Mouse (Mus musculus) stomach, embryonic 15.5 days (tissue): ENCODE measurements around the gene Dimt1. TPM values are rescaled to one million over a fixed set of nuclear protein-coding genes. Genes with fewer than 3 reads are reported as not detected.
"Not testable (repeated sequence)": the region's sequence is repeated elsewhere in the genome, so short reads cannot be mapped to it uniquely, and the experiment has no call there.

ENCODE experiments used
- ATAC-seq: fragments of 200-750 bp; cut with Nextera tagmentation; 2 replicates; pipeline ENCODE4 v1.8.0; 2017; ENCODE audit warnings: low read depth, moderate number of reproducible peaks, moderate TSS enrichment; ENCODE audit not compliant: insufficient read depth, low FRiP score
- H3K27ac ChIP-seq: fragments of 300-500 bp; sonication (generic); 2 replicates; pipeline ENCODE4 v1.5.1; 2015; ENCODE audit warnings: mild to moderate bottlenecking, inconsistent platforms
- H3K27me3 ChIP-seq: fragments of 300-500 bp; sonication (generic); replicated peaks from 2 replicates; pipeline ENCODE4 v1.6.1; 2015; ENCODE audit warnings: inconsistent platforms
- H3K36me3 ChIP-seq: fragments of 300-500 bp; sonication (generic); 2 replicates; pipeline ENCODE4 v1.6.1; 2015; ENCODE audit warnings: inconsistent platforms
- H3K4me1 ChIP-seq: fragments of 300-500 bp; sonication (generic); 2 replicates; pipeline ENCODE4 v1.6.1; 2015; ENCODE audit warnings: inconsistent platforms
- H3K4me2 ChIP-seq: fragments of 300-500 bp; sonication (generic); 2 replicates; pipeline ENCODE4 v1.6.1; 2015; ENCODE audit warnings: mild to moderate bottlenecking, inconsistent platforms
- H3K4me3 ChIP-seq: fragments of 300-500 bp; sonication (generic); replicated peaks from 2 replicates; pipeline ENCODE4 v1.5.1; 2015; ENCODE audit warnings: inconsistent platforms
- H3K9ac ChIP-seq: fragments of 300-500 bp; sonication (generic); 2 replicates; pipeline ENCODE4 v1.6.1; 2015; ENCODE audit warnings: inconsistent platforms
- H3K9me3 ChIP-seq: fragments of 300-500 bp; sonication (generic); 2 replicates; pipeline ENCODE4 v1.6.1; 2016; ENCODE audit warnings: inconsistent platforms
- WGBS: fragments of 180-500 bp; shearing (Covaris S2); methylation state at CpG from one replicate; pipeline ENCODE4 v1.1.7; 2015; 5-methylcytosine and 5-hydroxymethylcytosine counted together
- polyA plus RNA-seq: library from polyadenylated mRNA; unstranded; fragments of >200 nt; fragmentation: Nextera tagmentation; extraction: Ambion mirVana; gene quantifications from 2 replicates; pipeline ENCODE4 v1.2.1, GENCODE M21; 2015

The Dimt1 gene
- polyA plus RNA-seq, result 37.9 and 39.0 TPM in 2 replicates

GRCm38 (mm10) chr13:106946594-106947540 is at the start of gene Dimt1:
TSS of gene Dimt1 (plus strand) at chr13:106947127.
- Histone ChIP-seq H3K9me3 (no peaks in the 10 kb centered on the region), H3K4me3 (peak within 1 kb of the TSS; percentile 99), H3K36me3 (peaks cover 7% of the 10 kb centered on the region), H3K9ac (peak within 1 kb of the TSS; percentile 92), H3K27ac (peak within 1 kb of the TSS; percentile 94), H3K4me2 (peak within 1 kb of the TSS; percentile 58), H3K27me3 (no peaks in the 10 kb centered on the region), H3K4me1 (no peaks in the 10 kb centered on the region; the same call in 1 of the 2 replicates)
- WGBS, result under 1% methylated on average over 67 of the region's 68 CpGs
- ATAC-seq, result peak; percentile 100

- 83% methylated on average over 3 of the region's 3 CpGs for WGBS
Measured at GRCm38 (mm10) chr13:106904637-106905036, 42.3 kb upstream of the Dimt1 start.

GRCm38 (mm10) chr13:106905154-106905553 is 41.8 kb upstream of the Dimt1 start:
- H3K4me1 ChIP-seq, H3K27ac ChIP-seq, H3K4me2 ChIP-seq, H3K9me3 ChIP-seq, H3K9ac ChIP-seq, ATAC-seq, H3K4me3 ChIP-seq, H3K27me3 ChIP-seq: not testable (repeated sequence)
- WGBS, result 77% methylated on average over 6 of the region's 6 CpGs
- H3K36me3 ChIP-seq, result peaks cover 13% of the 10 kb centered on the region; the same call in 1 of the 2 replicates

More at GRCm38 (mm10) chr13:106904637-106905036, 42.3 kb upstream of the Dimt1 start:
- H3K27me3 ChIP-seq, result no peaks in the 10 kb centered on the region
- H3K4me2 ChIP-seq, result no peak overlapping the region
- H3K27ac ChIP-seq, result no peak overlapping the region
- no peak overlapping the region for H3K4me3 ChIP-seq
- H3K36me3 ChIP-seq, result peaks cover 13% of the 10 kb centered on the region; the same call in 1 of the 2 replicates
- no peak for ATAC-seq
- H3K9me3 ChIP-seq, result no peaks in the 10 kb centered on the region
- H3K9ac ChIP-seq, result no peak overlapping the region
- H3K4me1 ChIP-seq, result no peaks in the 10 kb centered on the region

GRCm38 (mm10) chr13:106907273-106907672 is 39.7 kb upstream of the Dimt1 start:
- WGBS, result 95% methylated on average over 4 of the region's 4 CpGs
- Histone ChIP-seq H3K36me3 (peaks cover 13% of the 10 kb centered on the region; the same call in 1 of the 2 replicates), H3K4me1 (no peaks in the 10 kb centered on the region), H3K27ac (no peak overlapping the region), H3K27me3 (no peaks in the 10 kb centered on the region), H3K4me2 (no peak overlapping the region), H3K9me3 (no peaks in the 10 kb centered on the region), H3K9ac (no peak overlapping the region), H3K4me3 (no peak overlapping the region)
- no peak for ATAC-seq

GRCm38 (mm10) chr13:106910096-106910495 is 36.8 kb upstream of the Dimt1 start:
- Histone ChIP-seq H3K36me3 (peaks cover 13% of the 10 kb centered on the region; the same call in 1 of the 2 replicates), H3K4me2 (no peak overlapping the region), H3K27me3 (no peaks in the 10 kb centered on the region), H3K27ac (no peak overlapping the region), H3K4me3 (no peak overlapping the region), H3K9me3 (no peaks in the 10 kb centered on the region), H3K4me1 (no peaks in the 10 kb centered on the region), H3K9ac (no peak overlapping the region)
- no peak for ATAC-seq
- WGBS, result 96% methylated on average over 10 of the region's 10 CpGs

GRCm38 (mm10) chr13:106913125-106913736 is 33.7 kb upstream of the Dimt1 start:
- H3K4me3 ChIP-seq, result no peak overlapping the region
- 53% methylated on average over 3 of the region's 3 CpGs for WGBS
- H3K4me1 ChIP-seq, result no peaks in the 10 kb centered on the region
- no peaks in the 10 kb centered on the region for H3K9me3 ChIP-seq
- no peaks in the 10 kb centered on the region for H3K27me3 ChIP-seq
- no peak overlapping the region for H3K4me2 ChIP-seq
- H3K27ac ChIP-seq, result no peak overlapping the region
- H3K36me3 ChIP-seq, result no peaks in the 10 kb centered on the region
- no peak overlapping the region for H3K9ac ChIP-seq
- ATAC-seq, result no peak

GRCm38 (mm10) chr13:106918322-106919050 is 28.4 kb upstream of the Dimt1 start:
- H3K9ac ChIP-seq, result no peak overlapping the region
- H3K36me3 ChIP-seq, result peaks cover 3% of the 10 kb centered on the region; the same call in 1 of the 2 replicates
- H3K27ac ChIP-seq, result no peak overlapping the region
- WGBS, result 51% methylated on average over 7 of the region's 7 CpGs
- H3K9me3 ChIP-seq, result no peaks in the 10 kb centered on the region
- H3K27me3 ChIP-seq, result no peaks in the 10 kb centered on the region
- H3K4me2 ChIP-seq, result no peak overlapping the region
- no peak for ATAC-seq
- H3K4me3 ChIP-seq, result no peak overlapping the region
- no peaks in the 10 kb centered on the region for H3K4me1 ChIP-seq

- H3K27me3 ChIP-seq, H3K4me2 ChIP-seq, H3K9me3 ChIP-seq, H3K4me3 ChIP-seq, ATAC-seq, H3K27ac ChIP-seq, H3K36me3 ChIP-seq, H3K9ac ChIP-seq, H3K4me1 ChIP-seq: not testable (repeated sequence)
- WGBS, result 95% methylated on average over 3 of the region's 3 CpGs
Measured at GRCm38 (mm10) chr13:106925921-106926320, 21.0 kb upstream of the Dimt1 start.

GRCm38 (mm10) chr13:106928296-106928695 is 18.6 kb upstream of the Dimt1 start:
- Histone ChIP-seq H3K4me3 (no peak overlapping the region), H3K9me3 (no peaks in the 10 kb centered on the region), H3K4me2 (no peak overlapping the region), H3K9ac (no peak overlapping the region), H3K27me3 (no peaks in the 10 kb centered on the region), H3K4me1 (no peaks in the 10 kb centered on the region), H3K27ac (no peak overlapping the region), H3K36me3 (peaks cover 4% of the 10 kb centered on the region; the same call in 1 of the 2 replicates)
- 86% methylated on average over 4 of the region's 4 CpGs for WGBS
- ATAC-seq, result no peak

GRCm38 (mm10) chr13:106929201-106929600 is 17.7 kb upstream of the Dimt1 start:
- H3K27ac ChIP-seq, result no peak overlapping the region
- H3K27me3 ChIP-seq, result no peaks in the 10 kb centered on the region
- no peaks in the 10 kb centered on the region for H3K9me3 ChIP-seq
- H3K36me3 ChIP-seq, result peaks cover 3% of the 10 kb centered on the region; the same call in 1 of the 2 replicates
- no peak overlapping the region for H3K4me3 ChIP-seq
- ATAC-seq, result no peak
- WGBS, result 83% methylated on average over 2 of the region's 2 CpGs
- H3K4me2 ChIP-seq, result no peak overlapping the region
- no peak overlapping the region for H3K9ac ChIP-seq
- H3K4me1 ChIP-seq, result no peaks in the 10 kb centered on the region

- peak overlapping the region; percentile 55; the same call in 1 of the 2 replicates for H3K27ac ChIP-seq
- WGBS, result 7% methylated on average over 9 of the region's 9 CpGs
- ATAC-seq, result no peak
- no peaks in the 10 kb centered on the region for H3K9me3 ChIP-seq
- H3K9ac ChIP-seq, result peak overlapping the region; percentile 76; the same call in 1 of the 2 replicates
- peak overlapping the region; percentile 62 for H3K4me2 ChIP-seq
- no peaks in the 10 kb centered on the region for H3K36me3 ChIP-seq
- H3K4me1 ChIP-seq, result peaks cover 11% of the 10 kb centered on the region; the same call in 1 of the 2 replicates
- no peaks in the 10 kb centered on the region for H3K27me3 ChIP-seq
- peak overlapping the region; percentile 88 for H3K4me3 ChIP-seq
Measured at GRCm38 (mm10) chr13:106935871-106936255, 11.1 kb upstream of the Dimt1 start.
